Mouse (Mus musculus): ENCODE results near the gene Gm7945. TPM values are rescaled to one million over a fixed set of nuclear protein-coding genes. Genes with fewer than 3 reads are reported as not detected.

Gm7945 gene
- polyA plus RNA-seq (2017; shearing (Covaris generic)): not detected

DNA sequence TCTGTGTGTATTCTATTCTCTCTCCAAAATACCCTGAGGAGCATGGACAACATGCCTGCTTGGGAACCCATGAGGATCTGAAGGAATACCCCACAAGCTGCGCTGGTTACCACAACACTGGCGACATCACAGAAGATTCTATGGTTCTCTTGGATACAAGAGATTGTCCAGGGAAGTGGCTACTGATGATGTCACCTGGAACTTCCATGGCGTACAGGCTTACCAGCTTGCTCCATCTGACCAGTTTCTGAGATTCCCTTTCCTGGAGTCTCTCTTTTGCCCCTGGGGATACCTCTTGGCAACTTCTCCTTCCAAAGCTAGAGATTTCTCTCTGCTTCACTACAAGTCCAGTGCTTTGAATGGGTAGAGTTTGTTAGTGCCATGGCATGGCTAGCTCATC lies at the start of gene Gm7945:
TSS of gene Gm7945 (minus strand) at position 101 of the 400 bp plus-strand sequence.

DNA sequence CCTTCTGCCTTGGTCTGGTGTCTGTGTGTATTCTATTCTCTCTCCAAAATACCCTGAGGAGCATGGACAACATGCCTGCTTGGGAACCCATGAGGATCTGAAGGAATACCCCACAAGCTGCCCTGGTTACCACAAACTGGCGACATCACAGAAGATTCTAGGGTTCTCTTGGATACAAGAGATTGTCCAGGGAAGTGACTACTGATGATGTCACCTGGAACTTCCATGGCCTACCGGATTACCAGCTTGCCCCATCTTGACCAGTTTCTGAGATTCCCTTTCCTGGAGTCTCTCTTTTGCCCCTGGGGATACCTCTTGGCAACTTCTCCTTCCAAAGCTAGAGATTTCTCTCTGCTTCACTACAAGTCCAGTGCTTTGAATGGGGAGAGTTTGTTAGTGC lies 22.0 kb upstream of the Gm7945 start, which contains the start of gene Gm6482:
TSS of gene Gm6482 (minus strand) at position 101 of the 400 bp plus-strand sequence.

GRCm38 (mm10) chr14:41348309-41348708 lies 37.9 kb downstream of the Gm7945 start, which contains the start of gene Gm5798:
Gm5798 (plus strand) TSS chr14:41348609.

Other genes starting within 250 kb of the Gm7945 start
- not detected for gene Mbl1, start 234.9 kb downstream of the Gm7945 start, polyA plus RNA-seq (2017; shearing (Covaris generic))
- not detected for gene Sftpd, start 201.2 kb downstream of the Gm7945 start, polyA plus RNA-seq (2017; shearing (Covaris generic))
- not detected for gene Gm2832, start 107.6 kb downstream of the Gm7945 start, polyA plus RNA-seq (2017; shearing (Covaris generic))
- not detected for gene Gm5798, start 37.8 kb downstream of the Gm7945 start, polyA plus RNA-seq (2017; shearing (Covaris generic))
- gene Gm6482, start 21.9 kb upstream of the Gm7945 start, polyA plus RNA-seq (2017; shearing (Covaris generic)): not detected
- gene Gm7954, start 67.1 kb upstream of the Gm7945 start, polyA plus RNA-seq (2017; shearing (Covaris generic)): not detected
- gene Gm3486, start 103.1 kb upstream of the Gm7945 start, polyA plus RNA-seq (2017; shearing (Covaris generic)): not detected
- gene Gm7970, start 169.2 kb upstream of the Gm7945 start, polyA plus RNA-seq (2017; shearing (Covaris generic)): not detected
- gene 1700049E17Rik2, start 186.8 kb upstream of the Gm7945 start, polyA plus RNA-seq (2017; shearing (Covaris generic)): not detected
- not detected for gene Gm3072, start 238.2 kb upstream of the Gm7945 start, polyA plus RNA-seq (2017; shearing (Covaris generic))